Mouse (Mus musculus): ENCODE measurements around the gene Dynlrb1.

GRCm38 (mm10) chr2:155276621-155277175 is 40.4 kb downstream of the Dynlrb1 start:
- TF ChIP-seq CTCF (IDR thresholded peaks at IDR 0.05; ENCODE audit: control insufficient read depth, insufficient read depth, insufficient read length) (no peak), CEBPB (IDR thresholded peaks at IDR 0.05; ENCODE audit: low read depth) (no peak), USF1 (IDR thresholded peaks at IDR 0.05; ENCODE audit: low read depth) (no peak), MYOD1 (IDR thresholded peaks at IDR 0.05; ENCODE audit: control insufficient read depth, insufficient read length, low read depth) (no peak), FOSL1 (IDR thresholded peaks at IDR 0.05; ENCODE audit: insufficient read depth, low read length, poor library complexity, severe bottlenecking) (no peak)
